Mouse (Mus musculus) thymus, adult 2 months (tissue): ENCODE results near the gene Gm3409.
"Not testable (repeated sequence)": the region's sequence is repeated elsewhere in the genome, so short reads cannot be mapped to it uniquely, and the experiment has no call there.

Experiments
- CTCF ChIP-seq: fragments of 200-500 bp; IDR thresholded peaks from 2 replicates; pipeline ENCODE4 v1.5.1; 2012; ENCODE audit warnings: mild to moderate bottlenecking, control low read depth, low read length, moderate library complexity, borderline replicate concordance; ENCODE audit not compliant: control insufficient read depth, poor library complexity, insufficient read depth; ENCODE audit errors: extremely low read depth
- POLR2A ChIP-seq: fragments of 200-500 bp; IDR thresholded peaks from 2 replicates; pipeline ENCODE4 v1.6.1; 2012; ENCODE audit warnings: mild to moderate bottlenecking, low read length, control low read depth, moderate library complexity; ENCODE audit not compliant: control insufficient read depth, poor library complexity, insufficient read depth; ENCODE audit errors: extremely low read depth

DNA sequence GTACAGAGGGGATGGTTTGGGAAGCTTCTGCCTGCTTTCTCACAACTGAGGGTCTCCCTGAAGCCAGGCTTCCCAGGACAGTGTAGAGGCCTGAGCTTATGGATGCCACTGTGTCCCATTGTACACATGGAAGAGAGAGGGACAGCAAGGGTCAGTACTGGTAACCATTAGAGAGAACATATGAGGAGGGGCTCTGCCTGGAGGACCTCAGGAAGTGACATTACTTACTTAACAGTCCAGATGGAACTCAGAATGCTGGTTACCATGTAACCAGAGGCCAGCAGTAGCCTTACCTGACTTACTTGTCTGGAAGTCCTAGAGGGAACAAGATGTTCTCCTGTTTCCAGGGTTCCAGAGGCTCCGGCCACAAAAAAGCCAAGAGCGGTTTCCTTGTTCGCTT is at the start of gene Gm3409:
- not testable (repeated sequence) for TF ChIP-seq CTCF, POLR2A
